Mouse (Mus musculus) adrenal gland, adult (tissue): ENCODE results near the gene St3gal3.

Experiments used
- DNase-seq, 2 experiments: peaks; one replicate each; pipeline ENCODE4 v3.0.0; 2022 to 2023; ENCODE audit warnings: low spot score in 1 of 2; ENCODE audit not compliant: inconsistent age in 2 of 2

The St3gal3 gene

DNA sequence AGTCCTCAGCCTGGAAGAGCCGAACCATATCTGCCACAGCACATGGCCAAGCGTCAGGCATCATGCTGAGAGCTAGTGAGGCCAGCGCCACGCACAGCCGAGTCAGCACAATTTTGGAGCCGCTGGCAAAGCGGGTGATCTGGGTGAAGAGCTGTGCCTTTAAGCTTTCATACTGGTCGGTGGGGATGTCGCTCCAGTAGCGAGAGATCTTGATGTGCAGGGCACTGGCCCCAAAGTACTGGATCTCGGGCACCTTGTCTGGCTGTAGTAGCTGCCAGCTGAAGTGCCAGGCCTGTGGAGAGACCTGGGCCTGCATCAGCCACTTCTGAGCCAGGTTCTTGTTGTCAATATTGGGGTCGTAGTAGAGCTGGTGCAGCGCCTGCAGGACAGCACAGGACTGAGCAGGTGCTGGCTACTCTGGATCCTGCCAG, 222.6 kb downstream of the St3gal3 start:
- DNase-seq: no peak

DNA sequence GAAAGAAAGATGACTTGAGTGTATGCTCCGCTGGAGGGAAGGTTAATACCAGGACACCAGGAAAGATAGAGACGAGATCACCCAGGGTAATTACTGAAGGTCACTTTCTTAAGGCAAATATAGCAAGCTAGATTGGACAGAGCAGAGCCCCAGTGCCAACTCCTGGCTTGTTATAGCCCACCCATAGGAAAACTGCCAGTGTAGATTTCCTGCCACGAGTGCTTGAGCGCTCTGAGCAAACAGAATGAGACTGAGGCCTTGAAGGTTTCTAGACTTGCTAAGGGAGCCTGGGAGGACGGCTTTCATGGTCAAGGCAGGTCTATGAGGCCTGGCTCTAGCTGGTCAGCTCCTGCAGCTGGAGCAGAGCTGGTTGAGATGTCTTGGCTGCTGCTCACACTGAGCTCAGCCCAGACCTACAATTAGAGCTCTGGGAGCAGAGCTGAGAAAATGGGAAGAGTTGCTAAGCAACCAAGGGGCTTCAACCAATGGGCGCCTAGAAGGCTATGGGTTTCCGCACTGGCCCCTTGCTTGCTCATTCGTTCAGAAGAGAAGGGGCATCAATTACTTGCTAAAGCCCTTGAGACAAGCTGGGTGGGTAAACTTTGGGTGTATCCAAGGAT, 225.8 kb downstream of the St3gal3 start:
- no peak for DNase-seq

DNA sequence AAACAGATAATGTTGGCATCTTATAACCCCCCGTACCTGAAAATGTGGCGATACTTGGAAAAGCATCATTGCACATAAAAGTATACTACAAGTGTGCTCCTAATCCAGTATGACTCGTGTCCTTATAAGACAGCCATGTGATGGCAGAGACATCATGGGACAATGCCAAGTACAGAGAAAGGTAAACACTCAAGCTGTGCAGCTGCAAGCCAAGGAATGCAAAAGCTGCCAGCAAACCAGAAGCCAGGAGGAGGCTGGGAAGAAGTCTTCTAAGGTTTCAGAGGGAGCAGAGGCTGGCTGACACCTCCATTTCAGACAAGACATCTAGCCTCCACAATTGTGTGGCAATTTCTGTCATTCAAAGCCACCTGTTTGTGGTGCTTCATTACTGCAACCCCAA, 228.5 kb downstream of the St3gal3 start:
- DNase-seq: no peak

DNA sequence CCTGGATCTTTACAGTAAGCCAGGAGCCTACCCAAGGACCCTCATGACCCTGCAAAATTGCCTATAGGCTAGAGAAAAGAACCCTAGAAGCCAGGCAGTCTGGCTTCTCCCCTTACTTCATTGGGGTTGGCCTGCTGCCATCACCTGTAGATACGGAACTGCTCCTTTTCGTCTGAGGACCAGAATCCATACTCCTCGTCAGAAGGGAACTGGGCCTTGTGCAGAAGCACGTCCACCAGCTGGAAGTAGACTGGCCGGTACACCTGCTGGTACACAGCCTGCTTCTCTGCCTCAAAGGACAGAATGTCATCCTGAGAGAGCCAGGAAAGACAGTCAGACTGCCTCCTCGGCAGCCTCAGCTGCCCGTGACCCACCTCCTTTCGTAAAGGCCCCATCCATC, 230.0 kb downstream of the St3gal3 start:
- DNase-seq: no peak

DNA sequence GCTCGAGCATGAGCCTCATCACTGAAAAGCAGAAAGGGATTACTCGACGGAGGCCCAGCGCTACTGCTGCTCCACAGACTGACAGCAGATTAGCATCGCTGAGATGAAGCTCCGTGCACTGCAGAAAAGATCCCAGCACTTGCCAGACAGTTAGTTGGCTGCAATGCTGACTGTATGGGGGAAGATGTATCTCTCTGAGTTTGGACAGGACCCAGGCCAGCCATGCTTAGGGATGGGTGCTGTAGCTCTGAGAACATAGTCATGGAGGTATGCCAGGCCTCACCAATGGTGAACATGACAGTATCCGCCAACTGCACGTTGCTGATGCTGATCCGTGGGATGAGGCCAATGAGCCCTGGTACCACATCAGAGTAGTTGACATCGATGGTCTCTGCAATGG, 230.6 kb downstream of the St3gal3 start:
- no peak for DNase-seq

DNA sequence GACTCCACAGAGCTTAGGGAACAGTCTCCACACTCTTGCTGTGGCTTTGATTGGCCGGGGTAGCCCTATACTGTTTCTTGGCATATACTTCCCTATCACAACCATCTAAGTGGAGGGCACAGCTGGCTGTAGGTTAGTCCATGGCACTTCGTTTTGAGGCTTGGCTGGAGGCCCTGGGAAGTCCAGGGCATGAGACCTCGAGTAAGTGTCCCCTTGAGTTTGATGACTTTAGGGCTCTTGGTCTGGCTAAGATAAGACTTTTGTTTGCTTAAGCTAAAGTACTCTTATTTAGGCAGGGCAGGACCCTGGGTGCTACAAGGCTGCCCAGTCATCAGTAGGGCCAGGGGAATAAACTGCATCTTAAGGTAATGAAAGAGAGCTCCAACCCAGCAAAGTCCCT, 236.6 kb downstream of the St3gal3 start:
- no peak for DNase-seq

DNA sequence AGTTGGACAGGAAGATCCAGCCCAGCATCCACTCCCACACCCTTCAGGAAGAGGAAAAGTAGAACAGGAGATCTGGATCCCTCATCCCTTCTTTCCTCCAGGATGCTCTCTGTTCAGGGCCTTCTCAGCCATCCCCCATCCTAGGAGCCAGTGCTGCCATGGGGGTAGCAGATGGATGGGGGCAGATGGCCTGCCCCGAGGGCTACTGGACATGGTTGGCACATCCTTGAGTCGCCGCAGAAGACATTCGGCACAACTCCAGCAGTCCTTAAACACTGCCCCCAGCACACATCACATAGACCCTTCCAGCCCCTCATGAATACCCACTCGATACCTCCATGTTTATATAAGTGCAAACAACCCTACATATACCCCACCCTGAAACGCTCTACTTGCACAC, 238.7 kb downstream of the St3gal3 start:
- DNase-seq: no peak

DNA sequence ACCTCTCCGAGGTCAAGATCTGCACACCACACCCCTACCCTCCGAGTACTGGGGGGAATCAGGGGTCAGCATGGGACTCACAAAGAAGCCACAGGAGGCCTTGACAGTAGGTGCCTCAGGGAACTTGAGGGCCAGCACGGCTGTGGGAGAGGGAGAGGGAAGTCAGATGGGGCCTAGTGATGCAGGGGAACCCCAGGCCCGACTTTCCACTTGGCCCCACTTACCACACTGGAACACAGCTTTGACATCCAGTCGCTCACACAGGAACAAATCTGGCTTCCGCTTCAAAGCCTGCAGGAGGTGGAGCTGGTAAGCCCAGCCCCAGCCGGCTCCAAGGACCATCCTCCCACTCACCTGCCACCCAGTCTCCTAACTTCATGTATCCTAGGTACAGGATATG, 239.4 kb downstream of the St3gal3 start:
- no peak for DNase-seq

DNA sequence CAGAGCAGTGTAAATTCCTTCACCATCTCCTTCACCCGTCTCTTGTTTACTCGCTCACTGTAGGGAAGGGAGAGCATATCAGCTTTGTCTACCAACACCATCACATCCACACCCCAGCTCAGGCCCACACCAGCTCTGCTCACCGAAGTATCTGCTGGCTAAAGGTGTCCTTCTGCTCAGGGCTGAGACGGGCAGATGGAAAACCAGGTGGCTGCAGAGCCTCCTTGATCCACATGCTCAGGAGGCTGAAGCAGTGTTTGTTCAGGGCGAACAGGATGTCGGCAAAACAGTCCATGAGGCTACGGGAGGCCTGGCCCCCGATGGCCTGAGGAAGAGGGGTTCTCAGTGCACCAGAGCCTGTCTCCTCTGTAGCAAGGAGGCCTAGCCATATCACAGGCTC, 240.1 kb downstream of the St3gal3 start:
- DNase-seq: no peak

DNA sequence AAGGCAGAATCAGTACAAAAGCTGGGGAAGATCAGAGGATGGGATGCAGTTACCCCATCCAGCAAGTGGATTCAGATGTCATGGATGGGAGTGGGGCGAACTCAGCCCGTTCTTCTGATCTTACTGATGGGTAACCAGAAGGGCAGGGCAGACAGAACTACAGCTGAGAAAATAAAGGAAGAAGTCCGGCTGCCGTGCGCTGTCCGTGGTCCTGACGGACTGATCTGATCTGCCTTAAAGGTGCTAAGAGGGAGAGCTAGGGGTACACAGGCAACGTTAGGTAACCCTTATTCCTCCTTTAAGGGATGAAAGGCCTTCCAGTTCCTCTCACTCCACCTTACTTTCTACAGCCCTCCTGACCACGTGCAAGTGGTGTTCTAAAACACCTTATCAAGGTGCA, 241.3 kb downstream of the St3gal3 start:
- peak in 1 of 2 experiments; percentile 75 for DNase-seq

DNA sequence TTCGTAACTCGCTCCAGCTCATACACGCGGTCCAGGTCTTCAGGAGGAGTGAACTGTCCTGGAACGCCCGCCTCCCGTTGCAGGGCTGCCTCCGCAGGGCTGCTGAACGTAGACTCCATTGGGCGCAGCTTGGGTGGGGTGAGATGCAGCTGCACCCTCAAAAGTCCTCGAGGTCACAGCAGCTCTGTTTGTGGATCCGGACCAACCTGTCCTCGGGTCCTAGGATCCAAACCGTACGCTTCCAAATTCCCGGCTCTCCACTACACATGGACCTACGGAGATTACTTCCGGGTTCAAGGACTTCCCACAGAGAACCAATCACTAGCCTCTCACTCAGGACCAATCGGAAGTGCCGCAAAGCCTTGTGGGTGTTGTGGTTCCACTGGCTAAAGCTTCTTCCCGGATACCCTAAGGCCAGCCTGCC, 243.0 kb downstream of the St3gal3 start, which contains the start of gene Dph2:
TSS of gene Dph2 (minus strand) at position 295 of the 424 bp plus-strand sequence.
- peak; percentile 84 to 93 for DNase-seq

DNA sequence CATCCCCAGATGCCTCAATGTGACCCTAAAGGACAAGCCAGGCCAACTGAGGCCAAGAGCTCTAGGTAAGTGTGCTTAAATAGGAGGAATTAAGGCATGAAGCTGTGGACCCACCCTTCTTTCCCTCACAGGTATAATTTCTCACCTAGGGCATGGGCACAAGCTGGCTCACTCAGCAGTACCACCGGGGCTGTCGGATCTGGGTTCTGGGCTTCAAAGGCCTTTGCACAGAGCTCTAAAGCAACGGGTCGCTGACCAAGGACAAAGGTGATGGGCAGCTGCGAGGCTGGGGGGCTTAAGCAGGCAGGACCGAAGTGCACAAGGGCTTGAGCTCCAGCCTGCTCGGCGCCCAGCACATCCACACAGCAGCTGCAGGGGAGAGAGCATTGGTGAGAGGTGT, 244.0 kb downstream of the St3gal3 start:
- no peak for DNase-seq

DNA sequence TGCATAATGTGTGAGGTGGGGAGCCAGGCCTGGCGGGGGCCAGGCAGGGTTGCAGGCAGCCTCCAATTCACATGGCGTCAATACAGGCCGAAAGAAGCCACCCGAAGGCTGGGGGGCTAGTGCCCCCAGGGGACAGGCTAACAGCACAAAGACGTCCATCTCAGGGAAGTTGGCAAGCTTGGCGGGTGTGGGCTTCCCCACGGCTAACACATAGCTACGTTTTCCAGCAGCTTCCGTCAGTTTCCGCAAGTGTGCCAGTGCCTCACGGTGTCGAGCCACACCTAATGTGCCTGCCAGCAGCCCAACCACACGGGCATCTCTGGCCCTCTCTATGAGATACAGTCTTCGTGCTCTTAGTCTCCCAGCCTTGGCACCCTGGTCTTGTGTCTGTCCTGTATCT, 244.7 kb downstream of the St3gal3 start:
- DNase-seq: no peak

DNA sequence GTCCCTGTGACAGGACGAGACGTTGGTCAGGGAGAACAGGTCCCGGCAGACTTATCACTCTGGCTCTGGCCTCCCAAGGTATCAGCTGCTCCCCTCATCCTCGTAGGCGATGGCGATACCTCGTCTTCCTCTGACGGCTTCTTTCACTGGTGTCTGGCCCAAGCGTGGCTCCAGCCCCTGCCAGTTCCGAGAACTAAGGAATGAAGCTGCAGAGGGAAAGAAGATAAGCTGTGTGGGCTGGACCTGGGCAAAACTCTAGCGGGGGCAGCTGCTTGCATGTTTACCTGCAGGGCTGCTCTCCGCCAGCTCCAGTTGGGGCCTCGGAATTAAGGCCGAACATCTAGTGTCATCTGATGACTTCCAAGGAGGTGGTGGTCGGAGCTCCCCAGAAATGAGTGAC, 245.2 kb downstream of the St3gal3 start:
- DNase-seq: no peak

DNA sequence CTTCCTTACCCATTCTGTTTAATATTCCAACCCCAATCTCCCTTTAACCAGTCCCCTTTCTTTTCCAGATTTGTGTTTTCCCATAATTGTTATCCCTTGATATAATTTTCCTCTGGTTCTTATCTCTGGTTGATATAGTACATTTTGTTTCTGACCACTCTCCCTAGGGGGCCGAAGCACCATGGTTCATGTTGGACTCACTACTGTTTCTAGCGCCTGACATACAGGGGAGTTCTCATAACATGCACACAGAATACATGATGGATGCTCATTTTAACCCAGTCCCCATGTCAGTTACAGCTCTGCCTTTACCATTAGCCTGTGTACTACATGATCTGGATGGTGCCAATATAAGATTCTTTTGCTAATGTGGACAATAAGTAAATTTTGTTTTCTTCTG, 246.8 kb downstream of the St3gal3 start:
- DNase-seq: no peak

DNA sequence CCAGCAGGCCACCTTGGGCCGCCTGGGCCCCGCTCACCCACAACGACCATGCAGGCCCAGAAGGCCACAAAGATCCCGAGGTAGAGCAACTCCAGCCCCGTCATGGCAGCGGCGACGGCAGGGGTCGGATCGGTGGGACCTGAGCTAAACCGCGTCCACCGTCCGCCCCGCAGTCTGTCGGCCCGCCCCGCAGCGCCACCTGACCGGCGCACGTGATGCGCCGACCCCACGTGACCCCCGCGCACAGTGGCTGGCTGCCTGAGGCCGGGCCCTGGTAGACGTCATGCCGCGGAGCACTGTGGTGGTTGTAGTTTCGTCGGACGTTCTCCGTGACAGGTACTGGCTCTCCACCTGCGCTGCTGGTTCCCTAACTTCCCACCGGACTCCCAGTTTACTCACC, 247.6 kb downstream of the St3gal3 start, which contains the start of gene Atp6v0b:
TSS of gene Atp6v0b (minus strand) at position 201 of the 400 bp plus-strand sequence.
- peak; percentile 95 to 97 for DNase-seq

DNA sequence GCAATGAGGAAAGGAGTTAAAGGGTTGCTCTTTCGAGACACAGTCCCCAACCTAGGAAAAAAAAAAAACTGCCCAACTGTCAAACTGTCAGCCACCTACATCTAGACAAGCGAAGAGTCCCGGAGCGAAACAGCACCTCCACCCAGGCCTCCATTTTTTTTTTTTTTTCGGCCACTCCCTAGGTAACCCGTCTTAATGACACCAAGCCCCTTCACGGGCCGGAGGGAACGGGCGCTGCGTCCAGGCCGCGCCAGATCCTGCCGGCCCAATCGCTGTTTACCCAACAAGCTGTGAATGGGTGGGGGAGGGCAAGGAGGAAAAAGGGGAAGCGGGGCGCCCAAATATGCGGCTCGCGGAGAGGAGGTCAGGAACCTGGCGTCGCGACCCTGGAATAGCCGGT, 248.1 kb downstream of the St3gal3 start:
- no peak for DNase-seq

DNA sequence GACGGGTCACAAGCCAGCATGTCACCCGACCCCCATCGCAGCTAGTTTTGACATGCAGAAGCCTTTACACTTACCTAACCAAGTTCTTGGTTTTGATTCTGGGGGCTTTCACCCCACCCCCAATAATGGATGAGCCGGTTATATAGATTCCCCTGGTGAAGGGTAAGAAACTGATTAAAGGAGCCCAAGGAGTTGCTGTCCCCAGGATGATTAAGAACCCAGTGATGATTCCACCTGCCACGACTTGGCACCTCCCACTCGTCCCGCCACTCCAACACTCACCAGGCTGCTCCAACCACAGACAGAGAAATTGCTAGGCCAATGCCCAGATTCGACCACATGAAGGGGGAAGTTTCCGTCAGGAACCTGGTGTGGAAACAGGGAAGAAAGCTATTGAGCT, 248.7 kb downstream of the St3gal3 start:
- no peak for DNase-seq

DNA sequence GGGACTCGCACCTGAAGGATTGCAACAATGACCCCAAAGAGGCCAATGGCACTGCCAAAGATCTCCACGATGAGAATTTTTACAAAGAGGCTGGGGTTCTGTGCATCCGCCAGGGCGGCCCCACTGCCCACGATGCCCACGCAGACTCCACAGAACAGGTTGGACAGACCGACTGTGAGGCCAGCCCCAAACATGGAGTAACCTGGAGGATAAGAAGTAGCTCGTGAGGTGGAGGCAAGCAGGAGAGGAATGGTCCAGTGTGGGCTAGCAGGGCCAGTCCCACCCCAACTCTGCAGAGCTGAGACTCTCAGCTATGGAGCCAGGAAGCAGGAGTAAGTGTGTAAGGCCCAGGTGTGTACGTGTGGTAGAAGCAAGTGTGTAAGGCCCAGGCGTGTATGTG, 249.6 kb downstream of the St3gal3 start:
- no peak for DNase-seq

DNA sequence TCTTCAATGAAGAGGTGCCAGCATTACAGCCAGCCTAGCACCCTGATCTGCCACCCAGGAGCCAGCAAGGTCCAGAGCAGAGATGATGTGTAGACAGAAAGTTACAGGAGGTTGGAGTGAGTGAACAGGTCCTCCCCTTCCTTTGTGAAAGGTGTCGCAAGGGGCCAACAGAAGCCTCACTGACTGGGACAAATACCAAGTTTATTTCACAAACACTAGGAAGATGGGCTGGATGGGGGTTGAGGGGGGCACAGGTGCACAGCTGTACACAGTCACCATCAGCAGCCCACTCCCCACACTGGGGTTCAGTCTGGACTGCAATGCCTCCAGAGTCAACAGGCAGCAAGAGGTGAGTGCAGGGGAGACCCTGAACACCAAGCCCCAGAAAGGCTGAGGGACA, 250.6 kb downstream of the St3gal3 start:
- DNase-seq: no peak

DNA sequence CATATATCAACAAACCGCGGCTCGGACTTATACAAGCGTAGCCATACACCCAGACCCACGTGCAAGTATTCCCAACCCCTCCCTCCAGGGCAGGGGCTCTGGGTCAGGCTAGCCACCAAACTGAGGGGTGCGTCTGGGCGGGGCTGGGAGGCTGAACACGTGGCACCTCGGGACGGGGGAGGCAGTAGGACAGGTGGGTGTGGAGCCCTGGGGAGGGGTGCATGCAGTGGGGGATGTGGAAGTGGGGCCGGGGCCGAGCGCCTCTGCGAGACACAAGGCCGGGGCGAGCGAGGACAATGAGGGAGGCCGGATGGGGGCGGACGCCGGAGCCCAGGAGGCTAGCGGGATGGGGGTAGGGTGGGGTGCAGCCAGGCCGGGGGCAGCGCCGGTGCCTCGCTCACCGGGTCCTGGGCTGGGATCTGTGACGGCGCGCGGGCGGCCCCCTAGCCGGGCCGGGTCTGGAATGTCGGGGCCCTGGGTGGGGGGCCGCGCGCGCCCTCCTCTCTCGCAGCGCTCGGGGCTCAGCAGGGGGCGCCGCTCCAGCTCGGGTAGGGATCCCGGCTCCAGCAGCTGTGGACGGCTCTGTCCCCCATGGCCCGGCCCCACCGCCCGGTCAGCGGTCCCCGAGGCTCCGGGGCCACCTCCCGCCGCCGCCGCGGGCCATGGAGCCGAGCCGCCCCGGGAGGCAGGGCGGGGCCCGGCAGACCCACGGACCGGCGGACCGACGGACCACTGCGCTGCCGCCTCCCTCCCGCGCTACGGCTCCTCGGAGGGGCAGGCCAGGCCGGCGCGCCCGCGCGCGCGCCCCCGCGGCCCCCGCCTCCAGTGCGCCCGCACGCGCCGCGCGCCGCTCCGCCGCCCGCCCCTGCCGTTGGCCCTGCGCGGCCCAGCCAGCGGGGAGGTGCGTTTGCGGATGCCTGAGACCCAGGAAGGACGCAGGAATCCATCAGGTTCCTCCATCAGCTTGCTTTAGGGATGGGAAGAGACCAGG, 251.7 kb downstream of the St3gal3 start, which contains the start of gene B4galt2:
TSS of gene B4galt2 (minus strand) at position 787 of the 991 bp plus-strand sequence.
- DNase-seq: peak; percentile 71 to 87
